Mouse (Mus musculus) retina, postnatal 1 day (tissue): ENCODE data around the gene Efnb2.

Experiments
- DNase-seq: peaks from one replicate; pipeline ENCODE4 v3.0.0-alpha.2; 2012

The Efnb2 gene

GRCm38 (mm10) chr8:8568215-8568773, 92.7 kb downstream of the Efnb2 start:
- no peak for DNase-seq
